Mouse (Mus musculus) gastrocnemius, postnatal 25 days (tissue): ENCODE results near the gene Tex10. TPM values are rescaled to one million over a fixed set of nuclear protein-coding genes. Genes with fewer than 3 reads are reported as not detected.

Experiments used
- DNase-seq: peaks from one replicate; pipeline ENCODE4 v3.0.0; 2022
- total RNA-seq, 2 experiments: library from RNA; stranded (reverse); gene quantifications; 1 replicate in 1 of 2; 2 replicates in 1 of 2; pipeline ENCODE4 v1.2.3; 2021

The Tex10 gene
- total RNA-seq, 2 experiments from 2014 or later: 8.6 to 8.7 TPM

- no peak for DNase-seq
Measured at GRCm38 (mm10) chr4:48403066-48403640, 70.1 kb downstream of the Tex10 start.

DNA sequence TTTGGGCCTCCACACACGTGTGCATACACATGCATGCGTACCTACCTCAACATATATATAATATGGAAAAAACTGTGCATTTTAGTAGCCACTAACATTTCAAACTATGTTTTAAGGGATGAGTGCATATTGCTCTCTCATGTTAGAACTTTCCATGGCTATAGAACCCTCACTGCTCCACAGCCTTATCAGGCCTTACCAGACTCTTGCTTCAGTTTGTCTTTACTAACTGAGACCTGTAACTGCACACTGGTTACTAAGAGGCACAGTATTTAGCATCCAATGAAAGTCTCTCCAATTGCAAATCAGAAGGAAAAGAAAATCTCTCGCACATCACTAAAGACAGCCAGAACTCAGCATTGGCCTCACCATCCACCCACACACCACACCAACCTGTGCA lies 76.3 kb downstream of the Tex10 start:
- no peak for DNase-seq

- no peak for DNase-seq
Measured at GRCm38 (mm10) chr4:48382506-48382905, 90.8 kb downstream of the Tex10 start.

- DNase-seq: peak; percentile 12
Measured at GRCm38 (mm10) chr4:48380940-48381339, 92.3 kb downstream of the Tex10 start.

Other genes starting within 250 kb of the Tex10 start
- gene Erp44, start 193.9 kb downstream of the Tex10 start, total RNA-seq: 10 to 100 TPM; 27.4 to 31.3 TPM
- gene Invs, start 193.7 kb downstream of the Tex10 start, total RNA-seq: 1 to 10 TPM; 2.1 to 2.7 TPM
- gene Msantd3, start 66.5 kb upstream of the Tex10 start, total RNA-seq: 10 to 100 TPM; 18.1 to 22.1 TPM
- gene Tmeff1, start 111.7 kb upstream of the Tex10 start, total RNA-seq: 1 to 10 TPM in 1 of 2 experiments, under 1 TPM in 1; 0.20 to 2.3 TPM
- gene Cavin4, start 190.1 kb upstream of the Tex10 start, total RNA-seq: 100 to 1,000 TPM; 106 to 147 TPM